Mouse (Mus musculus): ENCODE measurements at regions not wholly inside any gene's neighbourhood (a gene's known extent, or its start where the extent isn't known, plus 50 kb on each side); places are given as distances from the start of the nearest gene placed in this dataset.

DNA sequence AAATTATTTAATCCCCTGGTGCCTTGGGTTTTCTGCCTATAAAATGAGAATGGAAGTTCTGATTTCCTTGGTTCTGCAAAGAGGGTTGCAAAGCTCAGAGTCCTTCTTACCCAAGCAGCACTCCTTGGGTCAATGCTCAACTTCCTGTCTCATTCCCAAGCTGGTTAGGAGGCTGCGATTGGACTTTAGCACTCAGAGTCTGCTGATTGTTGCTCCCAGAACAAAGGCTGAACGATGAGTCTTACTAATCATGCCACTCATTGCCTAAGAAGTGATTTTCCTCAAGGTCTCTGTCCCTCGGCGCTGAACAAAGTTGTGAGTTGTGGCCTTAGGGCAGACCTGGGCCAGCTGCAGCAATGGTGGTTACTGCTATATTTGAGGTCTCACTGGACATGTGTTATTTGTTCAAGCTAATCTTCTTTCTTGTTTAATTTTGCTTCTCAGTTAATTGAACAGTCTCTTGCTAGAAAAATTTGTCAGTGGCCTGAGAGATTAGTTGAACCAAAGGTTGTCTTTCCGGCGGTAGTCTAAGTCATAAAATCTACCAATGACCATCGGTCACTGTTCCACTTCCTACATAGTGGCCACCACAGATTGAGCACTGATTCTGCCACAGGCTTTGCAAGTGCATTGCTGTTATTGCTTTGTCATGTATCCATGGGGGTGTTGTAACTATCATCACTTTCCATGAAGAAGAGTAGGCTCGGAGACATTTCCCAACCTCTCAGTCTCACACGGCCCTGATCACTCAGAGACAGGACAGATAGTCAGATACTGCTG lies 101.2 kb upstream of the Gm15217 start:
- DNase-seq (ENCODE audit: low spot score in 2 of 2), result no peak

DNA sequence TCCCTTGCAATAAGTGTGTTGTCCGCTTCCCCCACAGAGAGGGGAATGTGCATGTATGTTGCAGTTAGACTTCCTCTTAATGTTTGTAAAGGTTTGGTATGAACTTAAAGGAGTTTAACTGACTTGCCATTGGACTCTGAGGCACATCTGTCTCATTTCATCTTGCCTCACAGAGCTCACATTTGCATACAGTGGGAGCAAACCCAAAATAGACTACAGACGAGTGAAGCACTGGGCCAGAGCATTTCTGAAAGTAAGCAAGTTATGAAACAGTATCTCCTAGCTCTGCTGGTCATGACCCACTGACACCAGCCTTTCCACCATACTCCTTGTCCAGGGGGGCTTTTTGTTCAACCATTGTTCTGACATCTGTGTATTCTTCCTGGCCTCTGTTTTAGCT lies 86.8 kb upstream of the Gm15217 start:
- DNase-seq (ENCODE audit: low spot score in 2 of 2), result no peak

DNA sequence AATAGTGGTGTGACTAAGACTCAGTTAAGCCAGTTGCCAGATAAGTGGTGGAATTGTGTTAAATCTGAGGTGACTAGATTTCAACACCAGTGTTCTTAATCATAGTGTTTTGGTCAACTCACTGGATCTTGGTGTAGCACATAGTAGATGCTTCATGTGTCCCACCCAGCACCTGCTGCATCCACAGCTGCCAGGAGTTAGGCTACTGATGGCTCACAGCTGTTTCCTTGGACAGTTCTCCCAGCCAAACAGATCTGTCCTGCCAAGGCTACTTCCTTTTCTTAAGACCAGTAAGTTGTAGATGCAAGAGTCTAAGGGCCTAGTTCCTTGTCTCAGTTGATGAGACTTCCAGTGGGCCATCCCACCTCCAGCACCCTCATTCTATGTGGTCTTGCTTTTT lies 82.9 kb upstream of the Gm15217 start:
- DNase-seq (ENCODE audit: low spot score in 2 of 2), result no peak

DNA sequence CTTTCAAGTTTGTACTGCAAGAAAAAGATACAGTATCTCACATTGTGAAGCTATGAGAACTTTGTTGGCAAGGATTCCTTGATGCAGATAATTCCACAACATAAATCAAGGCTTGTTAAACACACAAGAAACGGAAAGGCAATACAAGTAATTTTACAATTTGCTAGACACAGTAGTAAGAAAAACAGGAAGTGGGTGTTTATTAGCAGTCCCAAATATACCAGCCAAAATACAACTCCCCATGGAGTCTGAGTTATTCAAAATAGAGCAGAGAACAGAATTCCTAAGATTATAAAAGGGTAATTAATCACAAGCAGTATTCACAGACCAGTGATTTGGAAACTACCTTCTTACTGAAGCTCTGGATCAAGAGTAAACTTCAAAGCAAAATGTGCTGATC lies 78.7 kb upstream of the Gm15217 start:
- DNase-seq (ENCODE audit: low spot score in 2 of 2), result no peak

DNA sequence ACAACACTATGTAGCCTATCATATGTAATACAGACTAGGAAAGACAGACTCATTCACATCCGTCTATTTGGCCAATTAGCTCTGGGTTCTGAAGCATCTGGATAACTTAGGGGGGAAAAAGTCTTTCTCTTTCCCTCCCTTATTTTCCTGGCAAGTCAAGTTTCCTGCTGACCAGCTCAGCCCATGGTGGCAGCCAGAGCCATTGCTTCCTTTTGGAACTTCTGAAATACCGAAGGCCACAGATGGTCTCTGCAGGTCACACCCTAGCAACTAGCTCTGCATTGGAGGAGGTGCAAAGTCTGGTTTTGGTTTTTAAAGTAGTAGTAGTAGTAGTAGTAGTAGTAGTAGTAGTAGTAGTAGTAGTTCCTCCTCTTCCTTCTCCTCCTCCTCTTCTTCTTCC lies 76.6 kb upstream of the Gm15217 start:
- DNase-seq (ENCODE audit: low spot score in 2 of 2), result no peak

DNA sequence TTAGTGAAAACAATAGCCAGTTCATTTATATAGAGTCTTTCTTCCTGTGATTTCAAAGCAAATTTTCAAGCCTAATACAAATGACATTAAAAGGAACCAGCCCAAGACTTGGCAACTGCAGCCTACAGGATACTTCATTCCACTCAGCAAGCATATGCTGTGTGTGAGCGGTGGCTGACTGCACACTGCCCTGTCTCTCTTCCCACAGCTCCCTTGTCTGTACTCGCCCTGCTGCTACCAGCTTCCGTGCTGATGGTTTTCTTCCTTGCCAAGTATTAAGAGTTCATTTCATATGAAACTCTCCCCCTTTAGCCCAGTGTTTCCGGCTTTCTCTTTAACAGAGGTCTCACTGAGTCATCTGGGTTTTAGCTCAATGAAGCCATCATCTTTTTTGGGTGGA lies 73.9 kb upstream of the Gm15217 start:
- DNase-seq (ENCODE audit: low spot score in 2 of 2), result no peak

DNA sequence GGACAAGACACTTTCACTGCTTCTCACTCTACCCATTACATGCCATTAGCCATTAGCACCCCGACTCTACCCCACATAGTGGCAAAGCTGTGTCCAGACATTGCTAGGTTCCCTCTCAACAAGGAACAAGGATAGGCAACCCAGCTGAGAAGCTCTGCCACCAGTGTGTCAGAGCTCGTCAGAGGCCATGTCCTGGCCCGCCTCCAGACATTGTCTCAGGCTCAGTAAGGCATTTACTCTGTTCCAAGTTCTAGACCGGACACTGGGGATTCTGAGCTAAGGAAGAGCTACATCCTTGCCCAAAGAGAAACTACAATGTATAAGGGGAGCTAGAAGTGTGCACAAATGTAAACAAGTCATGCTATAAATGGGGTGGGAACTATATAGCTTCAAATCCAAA lies 66.2 kb upstream of the Gm15217 start:
- no peak for DNase-seq (ENCODE audit: low spot score in 2 of 2)

DNA sequence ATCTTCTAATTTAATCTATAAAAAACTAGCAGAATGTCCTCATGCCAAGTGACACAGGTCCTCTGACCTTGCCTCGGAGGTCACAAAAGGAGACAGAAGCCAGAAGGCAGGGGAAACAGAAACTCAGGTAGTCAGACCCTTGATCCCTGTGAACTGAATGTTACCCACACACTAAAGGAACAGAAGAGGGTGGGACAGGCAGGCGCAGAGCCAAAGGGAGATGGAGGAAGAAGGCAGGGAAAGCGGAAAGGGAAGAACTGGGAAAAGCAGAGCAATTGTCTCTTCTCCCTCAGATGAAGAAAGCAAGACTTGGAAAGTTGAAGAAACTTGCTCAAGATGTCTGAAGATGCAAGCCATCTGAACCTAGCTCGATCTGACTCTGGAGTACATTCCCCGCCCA lies 62.7 kb upstream of the Gm15217 start:
- DNase-seq (ENCODE audit: low spot score in 2 of 2), result no peak

DNA sequence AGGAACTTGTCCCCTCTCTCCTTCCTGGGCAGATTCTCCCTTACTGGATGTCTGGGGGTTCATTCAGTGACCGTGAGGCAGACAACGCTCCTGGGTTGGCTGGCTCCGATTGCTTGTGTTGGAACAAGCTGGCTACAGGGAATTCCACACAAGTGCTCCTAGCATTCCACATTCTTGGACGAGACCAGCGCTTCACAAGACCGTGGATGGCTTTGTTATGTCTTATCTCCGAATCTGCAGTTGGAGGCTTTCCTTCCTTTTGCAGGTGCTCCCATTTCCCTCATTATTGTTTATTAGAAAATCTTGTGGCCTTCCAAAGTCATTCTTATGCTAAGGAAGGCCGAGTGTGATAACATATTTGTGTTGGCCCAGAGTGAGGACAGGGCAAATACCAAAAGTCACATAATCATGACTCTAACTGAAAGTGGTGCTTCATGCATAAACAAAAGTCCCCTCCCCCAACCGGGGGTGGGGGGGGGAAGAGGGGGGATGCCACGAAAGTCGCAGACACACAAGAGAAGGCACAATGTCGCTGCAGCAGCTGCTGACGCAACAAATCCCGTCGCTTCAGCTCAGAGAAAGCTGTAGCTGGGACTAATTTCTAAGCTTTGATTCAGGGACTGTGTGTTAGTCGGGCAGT lies 61.7 kb upstream of the Gm15217 start:
- DNase-seq (ENCODE audit: low spot score in 2 of 2), result no peak

DNA sequence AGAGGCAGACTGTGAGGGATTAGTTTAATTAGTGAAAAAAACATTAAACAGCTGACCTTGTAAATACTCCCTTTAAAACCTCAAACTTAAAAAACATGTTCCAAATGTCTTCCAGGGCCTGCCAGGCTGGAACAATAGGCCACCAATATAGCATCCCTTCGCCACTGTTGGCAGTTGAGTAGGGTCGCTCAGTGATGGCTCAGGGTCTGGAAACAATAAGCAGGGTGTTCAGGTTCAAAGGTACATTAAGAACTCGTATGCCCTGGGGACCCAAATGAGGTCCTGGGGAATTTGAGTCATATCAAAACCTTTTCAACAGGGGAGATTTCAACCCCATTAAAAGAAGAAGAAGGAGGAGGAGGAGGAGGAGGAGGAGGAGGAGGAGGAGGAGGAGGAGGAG lies 51.1 kb upstream of the Gm15217 start:
- DNase-seq (ENCODE audit: low spot score in 2 of 2), result no peak
